Mouse (Mus musculus): ENCODE measurements around the gene Rps26. TPM values are rescaled to one million over a fixed set of nuclear protein-coding genes. Genes with fewer than 3 reads are reported as not detected.

Rps26 gene
- polyA plus RNA-seq, 1 experiment from 2014 or later: 793 TPM

DNA sequence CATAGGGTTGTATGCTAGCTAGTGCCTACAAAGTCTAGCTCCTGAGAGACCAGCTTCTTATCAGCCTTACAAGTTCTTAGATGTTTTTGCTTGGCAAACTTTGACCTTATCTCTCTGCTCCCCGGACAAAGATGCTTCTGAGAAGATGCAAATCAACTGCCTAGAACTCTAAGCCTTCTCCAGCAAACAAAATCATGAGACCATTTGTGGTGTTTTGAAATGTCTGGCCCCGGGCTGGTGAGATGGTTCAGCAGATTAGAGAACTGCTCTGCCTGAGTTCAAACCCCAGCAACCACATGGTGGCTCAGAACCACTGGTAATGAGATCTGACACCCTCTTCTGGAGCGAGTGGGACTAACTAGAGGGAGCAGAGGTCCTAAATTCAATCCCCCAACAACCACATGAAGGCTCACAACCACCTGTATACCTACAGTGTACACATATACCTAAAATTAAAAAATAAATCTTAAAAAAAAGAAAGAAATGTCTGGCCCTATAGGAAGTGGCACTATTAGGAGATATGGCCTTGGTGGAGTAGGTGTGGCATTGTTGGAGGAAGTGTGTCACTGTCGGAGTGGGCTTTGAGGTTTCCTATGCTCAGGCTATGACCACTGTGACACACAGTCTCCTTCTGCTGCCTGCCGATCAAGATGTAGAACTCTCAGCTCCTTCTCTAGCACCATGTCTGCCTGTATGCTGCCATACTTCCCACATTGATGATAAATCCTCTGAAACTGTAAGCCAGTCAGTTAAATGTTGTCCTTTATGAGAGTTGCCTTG lies 37.1 kb upstream of the Rps26 start:
- Histone ChIP-seq H3K4me1 (replicated peaks; ENCODE audit: control insufficient read depth, insufficient read depth, low read length) (peaks cover 4% of the 10 kb centered on the region; the same call in 1 of the 2 replicates), H3K36me3 (ENCODE audit: control insufficient read depth, insufficient read depth, low read length) (no peaks in the 10 kb centered on the region), H3K9ac (ENCODE audit: low read length) (no peak overlapping the region), H3K27ac (ENCODE audit: low read length) (no peak overlapping the region), H3K27me3 (ENCODE audit: control insufficient read depth, insufficient read depth, low read depth, low read length) (no peaks in the 10 kb centered on the region), H3K4me3 (ENCODE audit: low read length) (no peak overlapping the region), H3K9me3 (ENCODE audit: control insufficient read depth, low read length) (no peaks in the 10 kb centered on the region), H3K4me2 (ENCODE audit: low read depth, low read length) (no peak overlapping the region)
- WGBS: 52% methylated on average over 5 of the region's 5 CpGs
- ATAC-seq (ENCODE audit: low read depth): no peak

DNA sequence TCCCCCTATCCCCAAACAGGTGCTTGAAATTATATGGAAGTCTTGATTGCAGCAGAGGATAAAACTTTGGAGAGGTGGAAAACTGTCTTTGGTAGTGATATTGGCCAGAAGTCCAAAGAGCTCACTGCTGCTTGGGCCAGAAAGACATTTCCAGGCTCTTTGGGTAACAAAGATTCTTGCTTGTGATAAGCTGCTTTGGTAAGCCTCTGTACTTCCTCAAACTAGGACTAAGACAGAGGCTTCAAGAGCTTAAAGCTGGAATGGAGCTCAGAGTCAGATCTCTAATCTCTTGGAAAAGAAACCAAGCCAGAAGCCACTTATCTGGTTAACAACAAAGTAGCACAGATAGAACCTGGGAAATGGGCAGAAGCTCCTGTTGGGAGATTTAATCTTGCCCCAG lies 35.9 kb upstream of the Rps26 start:
- H3K27ac ChIP-seq (ENCODE audit: low read length): no peak overlapping the region
- no peaks in the 10 kb centered on the region for H3K27me3 ChIP-seq (ENCODE audit: control insufficient read depth, insufficient read depth, low read depth, low read length)
- H3K4me1 ChIP-seq (replicated peaks; ENCODE audit: control insufficient read depth, insufficient read depth, low read length): peaks cover 4% of the 10 kb centered on the region; the same call in 1 of the 2 replicates
- H3K36me3 ChIP-seq (ENCODE audit: control insufficient read depth, insufficient read depth, low read length): no peaks in the 10 kb centered on the region
- ATAC-seq (ENCODE audit: low read depth): no peak
- no peak overlapping the region for H3K4me3 ChIP-seq (ENCODE audit: low read length)
- no peak overlapping the region for H3K4me2 ChIP-seq (ENCODE audit: low read depth, low read length)
- no peaks in the 10 kb centered on the region for H3K9me3 ChIP-seq (ENCODE audit: control insufficient read depth, low read length)
- H3K9ac ChIP-seq (ENCODE audit: low read length): no peak overlapping the region

- Histone ChIP-seq H3K27me3 (ENCODE audit: control insufficient read depth, insufficient read depth, low read depth, low read length) (no peaks in the 10 kb centered on the region), H3K27ac (ENCODE audit: low read length) (no peak overlapping the region), H3K9me3 (ENCODE audit: control insufficient read depth, low read length) (no peaks in the 10 kb centered on the region), H3K4me1 (replicated peaks; ENCODE audit: control insufficient read depth, insufficient read depth, low read length) (peaks cover 6% of the 10 kb centered on the region; the same call in 1 of the 2 replicates), H3K36me3 (ENCODE audit: control insufficient read depth, insufficient read depth, low read length) (no peaks in the 10 kb centered on the region), H3K4me2 (ENCODE audit: low read depth, low read length) (no peak overlapping the region), H3K9ac (ENCODE audit: low read length) (no peak overlapping the region), H3K4me3 (ENCODE audit: low read length) (no peak overlapping the region)
- 36% methylated on average over 9 of the region's 9 CpGs for WGBS
- no peak for ATAC-seq (ENCODE audit: low read depth)
These were observed 32.9 kb upstream of the Rps26 start for GRCm38 (mm10) chr10:128659490-128659889.

DNA sequence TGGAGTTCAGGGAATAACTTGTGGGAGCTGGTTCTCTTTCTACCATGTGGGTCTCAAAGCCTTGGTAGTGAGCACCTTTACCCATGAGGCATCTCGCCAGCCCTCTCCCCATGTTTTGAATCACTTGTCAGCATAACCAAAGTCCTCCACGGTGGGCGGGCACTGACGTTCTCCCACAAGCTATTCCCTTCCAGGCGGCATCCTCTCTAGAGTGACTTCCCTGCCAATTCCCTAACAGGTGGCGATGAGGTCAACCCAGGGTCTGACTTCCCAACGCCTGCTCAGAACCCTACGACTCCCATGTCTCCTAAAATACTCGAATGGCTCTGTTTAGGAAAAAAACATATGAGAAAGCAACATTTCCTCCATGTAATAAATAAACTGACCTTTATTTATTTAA lies 31.3 kb upstream of the Rps26 start:
- no peaks in the 10 kb centered on the region for H3K27me3 ChIP-seq (ENCODE audit: control insufficient read depth, insufficient read depth, low read depth, low read length)
- H3K4me2 ChIP-seq (ENCODE audit: low read depth, low read length): no peak overlapping the region
- H3K9ac ChIP-seq (ENCODE audit: low read length): no peak overlapping the region
- no peak overlapping the region for H3K4me3 ChIP-seq (ENCODE audit: low read length)
- H3K9me3 ChIP-seq (ENCODE audit: control insufficient read depth, low read length): no peaks in the 10 kb centered on the region
- no peak overlapping the region for H3K27ac ChIP-seq (ENCODE audit: low read length)
- ATAC-seq (ENCODE audit: low read depth): no peak
- H3K4me1 ChIP-seq (replicated peaks; ENCODE audit: control insufficient read depth, insufficient read depth, low read length): peaks cover 6% of the 10 kb centered on the region; the same call in 1 of the 2 replicates
- WGBS: 49% methylated on average over 9 of the region's 9 CpGs
- no peaks in the 10 kb centered on the region for H3K36me3 ChIP-seq (ENCODE audit: control insufficient read depth, insufficient read depth, low read length)

GRCm38 (mm10) chr10:128656731-128657130 lies 30.2 kb upstream of the Rps26 start:
- H3K9ac ChIP-seq (ENCODE audit: low read length): no peak overlapping the region
- no peak for ATAC-seq (ENCODE audit: low read depth)
- no peak overlapping the region for H3K4me3 ChIP-seq (ENCODE audit: low read length)
- 74% methylated on average over 1 of the region's 1 CpGs for WGBS
- no peaks in the 10 kb centered on the region for H3K9me3 ChIP-seq (ENCODE audit: control insufficient read depth, low read length)
- no peak overlapping the region for H3K27ac ChIP-seq (ENCODE audit: low read length)
- H3K4me1 ChIP-seq (replicated peaks; ENCODE audit: control insufficient read depth, insufficient read depth, low read length): peaks cover 6% of the 10 kb centered on the region; the same call in 1 of the 2 replicates
- H3K36me3 ChIP-seq (ENCODE audit: control insufficient read depth, insufficient read depth, low read length): no peaks in the 10 kb centered on the region
- no peak overlapping the region for H3K4me2 ChIP-seq (ENCODE audit: low read depth, low read length)
- H3K27me3 ChIP-seq (ENCODE audit: control insufficient read depth, insufficient read depth, low read depth, low read length): no peaks in the 10 kb centered on the region

DNA sequence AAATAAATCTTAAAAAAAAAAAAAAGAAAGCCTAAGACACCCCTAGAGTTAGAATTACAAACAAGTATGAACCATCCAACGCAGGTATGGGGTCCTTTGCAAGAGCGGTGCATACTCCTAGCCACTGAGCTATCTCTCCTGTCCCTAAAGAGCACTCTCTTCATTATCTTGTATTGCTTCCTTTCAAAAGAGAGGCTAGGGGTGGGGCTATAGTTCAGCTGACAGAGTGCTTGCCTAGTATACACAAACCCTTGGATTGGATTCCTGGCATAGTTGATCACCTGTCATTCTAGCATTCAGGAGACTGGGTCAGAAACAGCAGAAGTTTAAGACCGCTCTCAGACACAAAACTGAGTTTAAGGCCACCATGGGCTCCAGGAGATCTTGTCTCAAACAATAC lies 28.7 kb upstream of the Rps26 start:
- 45% methylated on average over 3 of the region's 3 CpGs for WGBS
- ATAC-seq (ENCODE audit: low read depth): 0 out of 2 replicates have a peak, but pooled peaks have one; percentile 28

GRCm38 (mm10) chr10:128653866-128654265 lies 27.3 kb upstream of the Rps26 start:
- Histone ChIP-seq H3K4me3 (ENCODE audit: low read length) (no peak overlapping the region), H3K4me1 (replicated peaks; ENCODE audit: control insufficient read depth, insufficient read depth, low read length) (0 out of 2 replicates have a peak, but pooled peaks cover 2% of the 10 kb centered on the region), H3K36me3 (ENCODE audit: control insufficient read depth, insufficient read depth, low read length) (no peaks in the 10 kb centered on the region), H3K27me3 (ENCODE audit: control insufficient read depth, insufficient read depth, low read depth, low read length) (no peaks in the 10 kb centered on the region), H3K27ac (ENCODE audit: low read length) (no peak overlapping the region), H3K9me3 (ENCODE audit: control insufficient read depth, low read length) (no peaks in the 10 kb centered on the region), H3K4me2 (ENCODE audit: low read depth, low read length) (no peak overlapping the region), H3K9ac (ENCODE audit: low read length) (no peak overlapping the region)
- 57% methylated on average over 4 of the region's 4 CpGs for WGBS
- ATAC-seq (ENCODE audit: low read depth): no peak

More for the DNA sequence above, 28.7 kb upstream of the Rps26 start:
- Histone ChIP-seq H3K4me2 (ENCODE audit: low read depth, low read length) (no peak overlapping the region), H3K27me3 (ENCODE audit: control insufficient read depth, insufficient read depth, low read depth, low read length) (no peaks in the 10 kb centered on the region), H3K27ac (ENCODE audit: low read length) (peak overlapping the region; percentile 43; the same call in 1 of the 2 replicates), H3K9ac (ENCODE audit: low read length) (no peak overlapping the region), H3K4me1 (replicated peaks; ENCODE audit: control insufficient read depth, insufficient read depth, low read length) (peaks cover 6% of the 10 kb centered on the region; the same call in 1 of the 2 replicates), H3K4me3 (ENCODE audit: low read length) (no peak overlapping the region), H3K9me3 (ENCODE audit: control insufficient read depth, low read length) (no peaks in the 10 kb centered on the region), H3K36me3 (ENCODE audit: control insufficient read depth, insufficient read depth, low read length) (no peaks in the 10 kb centered on the region)

DNA sequence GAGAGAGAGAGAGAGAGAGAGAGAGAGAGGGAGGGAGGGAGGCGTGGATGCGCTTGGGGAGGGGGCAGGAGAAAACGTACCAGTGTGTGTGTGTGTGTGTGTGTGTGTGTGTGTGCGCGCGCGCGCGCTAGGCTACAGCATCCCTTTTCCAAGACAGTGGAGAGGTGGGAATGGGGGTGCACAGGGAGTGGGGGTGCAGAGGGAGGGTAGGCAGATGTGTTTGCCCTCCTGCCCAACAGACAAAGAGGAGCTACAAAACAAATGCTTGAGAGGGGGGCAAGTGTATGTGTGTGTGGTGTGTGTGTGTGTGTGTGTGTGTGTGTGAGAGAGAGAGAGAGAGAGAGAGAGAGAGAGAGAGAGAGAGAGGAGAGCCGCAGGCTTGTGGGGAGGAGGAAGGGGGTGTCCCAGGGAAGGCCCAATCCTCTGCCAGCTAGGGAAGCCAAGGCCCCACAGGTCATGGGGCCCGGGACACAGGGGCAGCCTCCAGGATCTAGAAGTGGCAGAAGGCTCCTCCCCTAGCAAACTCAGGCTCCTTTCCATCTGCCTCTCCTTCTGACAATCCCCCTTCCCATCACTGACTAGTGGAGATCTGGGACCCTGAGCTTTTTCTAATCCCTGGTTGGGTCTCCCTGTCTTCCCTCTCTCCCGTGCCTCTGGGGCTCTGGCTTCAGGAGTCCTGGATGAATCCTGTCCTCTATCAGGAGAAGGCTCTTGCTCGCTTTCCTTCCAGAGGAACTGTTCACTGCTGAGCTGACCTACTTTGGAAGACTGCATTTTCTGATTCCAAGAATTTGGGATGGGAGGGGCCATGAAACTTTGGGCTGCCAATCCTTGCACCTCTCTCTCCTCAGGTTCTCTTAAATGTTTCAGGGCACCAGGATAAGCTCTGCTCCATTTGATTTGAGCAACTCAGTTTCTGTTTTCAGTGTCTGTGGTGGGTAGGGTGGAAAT lies 19.9 kb upstream of the Rps26 start:
- H3K9ac ChIP-seq (ENCODE audit: low read length): peak overlapping the region; percentile 48; the same call in 1 of the 2 replicates
- H3K4me1 ChIP-seq (replicated peaks; ENCODE audit: control insufficient read depth, insufficient read depth, low read length): peaks cover 10% of the 10 kb centered on the region
- no peaks in the 10 kb centered on the region for H3K36me3 ChIP-seq (ENCODE audit: control insufficient read depth, insufficient read depth, low read length)
- peak overlapping the region; percentile 58 for H3K4me3 ChIP-seq (ENCODE audit: low read length)
- no peaks in the 10 kb centered on the region for H3K27me3 ChIP-seq (ENCODE audit: control insufficient read depth, insufficient read depth, low read depth, low read length)
- peak overlapping the region; percentile 93 for H3K4me2 ChIP-seq (ENCODE audit: low read depth, low read length)
- no peaks in the 10 kb centered on the region for H3K9me3 ChIP-seq (ENCODE audit: control insufficient read depth, low read length)
- peak; percentile 58 for ATAC-seq (ENCODE audit: low read depth)
- WGBS: 2% methylated on average over 7 of the region's 13 CpGs
- no peak overlapping the region for H3K27ac ChIP-seq (ENCODE audit: low read length)
